Mouse (Mus musculus) neural tube, embryonic 14.5 days (tissue): ENCODE measurements around the gene Nsd1. TPM values are rescaled to one million over a fixed set of nuclear protein-coding genes. Genes with fewer than 3 reads are reported as not detected.

Experiments used
- ATAC-seq: fragments of 200-750 bp; cut with Nextera tagmentation; 2 replicates; pipeline ENCODE4 v1.8.0; 2017; ENCODE audit warnings: low read depth, mild to moderate bottlenecking, moderate TSS enrichment, moderate library complexity
- H3K27ac ChIP-seq: fragments of 300-500 bp; sonication (generic); 2 replicates; pipeline ENCODE4 v1.5.1; 2014; ENCODE audit warnings: low read depth, mild to moderate bottlenecking, control low read depth, low read length, moderate library complexity, mixed read lengths
- H3K27me3 ChIP-seq: fragments of 300-500 bp; sonication (generic); 2 replicates; pipeline ENCODE4 v1.6.1; 2014; ENCODE audit warnings: low read length; ENCODE audit not compliant: control insufficient read depth, insufficient read depth
- H3K36me3 ChIP-seq: fragments of 300-500 bp; sonication (generic); 2 replicates; pipeline ENCODE4 v1.6.1; 2014; ENCODE audit warnings: low read length, mixed read lengths; ENCODE audit not compliant: control insufficient read depth, insufficient read depth
- H3K4me1 ChIP-seq: fragments of 300-500 bp; sonication (generic); 2 replicates; pipeline ENCODE4 v1.6.1; 2014; ENCODE audit warnings: low read length; ENCODE audit not compliant: control insufficient read depth, insufficient read depth
- H3K4me2 ChIP-seq: fragments of 300-500 bp; sonication (generic); 2 replicates; pipeline ENCODE4 v1.6.1; 2014; ENCODE audit warnings: mild to moderate bottlenecking, low read depth, low read length, control low read depth
- H3K4me3 ChIP-seq: fragments of 300-500 bp; sonication (generic); 2 replicates; pipeline ENCODE4 v1.5.1; 2014; ENCODE audit warnings: low read depth, low read length, control low read depth, mixed read lengths
- H3K9ac ChIP-seq: fragments of 300-500 bp; sonication (generic); replicated peaks from 2 replicates; pipeline ENCODE4 v1.6.1; 2014; ENCODE audit warnings: low read depth, mild to moderate bottlenecking, control low read depth, low read length, mixed read lengths
- H3K9me3 ChIP-seq: fragments of 300-500 bp; sonication (generic); 2 replicates; pipeline ENCODE4 v1.6.1; 2016; ENCODE audit warnings: low read length; ENCODE audit not compliant: control insufficient read depth
- WGBS: fragments of 180-500 bp; shearing (Covaris S2); extraction: QIAGEN DNeasy Blood & Tissue Kit; methylation state at CpG from one replicate; pipeline ENCODE4 v1.1.7; 2014; 5-methylcytosine and 5-hydroxymethylcytosine counted together
- polyA plus RNA-seq: library from polyadenylated mRNA; unstranded; fragments of >200 nt; fragmentation: Nextera tagmentation; extraction: Ambion mirVana; gene quantifications from 2 replicates; pipeline ENCODE4 v1.2.1, GENCODE M21; 2014

Gene Nsd1
- polyA plus RNA-seq, 1 experiment from 2014 or later: 76.8 TPM

DNA sequence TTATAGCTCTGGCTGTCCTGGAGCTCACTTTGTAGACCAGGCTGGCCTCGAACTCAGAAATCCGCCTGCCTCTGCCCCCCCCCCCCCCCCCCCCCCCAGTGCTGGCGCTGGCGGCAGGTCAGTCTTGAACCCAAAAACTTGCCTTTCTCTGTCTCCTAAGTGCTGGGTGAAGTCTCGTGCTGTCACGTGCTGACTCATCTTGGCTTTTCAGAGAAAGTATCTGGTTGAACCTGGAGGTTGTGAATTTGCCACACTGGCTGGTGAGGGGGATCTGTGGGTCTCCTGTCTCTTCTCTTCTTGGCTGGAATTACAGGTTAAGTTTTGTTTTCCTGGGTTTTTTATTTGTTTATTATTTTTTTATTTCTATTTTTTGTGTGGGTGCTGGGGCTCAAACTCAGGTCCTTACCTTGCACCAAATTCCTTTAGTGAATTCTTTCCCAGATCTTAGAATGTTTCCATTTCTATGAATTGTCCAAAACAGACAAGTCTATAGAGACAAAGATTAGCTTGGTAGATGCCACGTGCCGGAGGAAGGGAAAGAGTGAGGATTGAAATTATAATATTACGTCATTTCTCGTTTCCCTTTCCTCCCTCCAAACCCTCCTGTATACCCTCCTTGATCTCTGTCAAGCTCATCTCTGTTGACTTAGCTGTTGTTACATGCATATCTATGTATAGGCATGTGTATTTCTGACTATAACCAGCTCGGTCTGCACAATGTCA is 4.8 kb upstream of the Nsd1 start:
- Histone ChIP-seq H3K4me1 (no peaks in the 10 kb centered on the region), H3K9ac (no peak overlapping the region), H3K4me2 (no peak overlapping the region), H3K27ac (no peak overlapping the region), H3K27me3 (no peaks in the 10 kb centered on the region), H3K4me3 (no peak overlapping the region), H3K9me3 (no peaks in the 10 kb centered on the region), H3K36me3 (no peaks in the 10 kb centered on the region)
- 90% methylated on average over 9 of the region's 11 CpGs for WGBS
- ATAC-seq: no peak

GRCm38 (mm10) chr13:55205448-55206205 is 4.0 kb upstream of the Nsd1 start:
- no peak overlapping the region for H3K4me3 ChIP-seq
- no peak overlapping the region for H3K4me2 ChIP-seq
- H3K4me1 ChIP-seq: peaks cover 2% of the 10 kb centered on the region; the same call in 1 of the 2 replicates
- H3K9ac ChIP-seq: no peak overlapping the region
- WGBS: 92% methylated on average over 6 of the region's 6 CpGs
- no peaks in the 10 kb centered on the region for H3K36me3 ChIP-seq
- no peaks in the 10 kb centered on the region for H3K9me3 ChIP-seq
- no peaks in the 10 kb centered on the region for H3K27me3 ChIP-seq
- H3K27ac ChIP-seq: no peak overlapping the region
- ATAC-seq: no peak

GRCm38 (mm10) chr13:55208837-55209648 is 539 bp upstream of the Nsd1 start:
- Histone ChIP-seq H3K36me3 (no peaks in the 10 kb centered on the region), H3K4me1 (peaks cover 18% of the 10 kb centered on the region), H3K9me3 (no peaks in the 10 kb centered on the region), H3K27ac (no peak overlapping the region), H3K4me2 (no peak overlapping the region), H3K9ac (no peak overlapping the region), H3K4me3 (no peak overlapping the region), H3K27me3 (no peaks in the 10 kb centered on the region)
- WGBS: 68% methylated on average over 13 of the region's 13 CpGs
- ATAC-seq: no peak

GRCm38 (mm10) chr13:55210193-55210970 is 800 bp downstream of the Nsd1 start:
- peak; percentile 56 for ATAC-seq
- WGBS: 1% methylated on average over 58 of the region's 77 CpGs
- H3K4me2 ChIP-seq: peak overlapping the region; percentile 69

GRCm38 (mm10) chr13:55210971-55211220 is 1.3 kb downstream of the Nsd1 start:
- H3K27me3 ChIP-seq: no peaks in the 10 kb centered on the region
- peak overlapping the region; percentile 69 for H3K4me2 ChIP-seq
- ATAC-seq: peak; percentile 65
- peak overlapping the region; percentile 94 for H3K27ac ChIP-seq
- H3K9me3 ChIP-seq: no peaks in the 10 kb centered on the region
- peaks cover 5% of the 10 kb centered on the region for H3K36me3 ChIP-seq
- peaks cover 35% of the 10 kb centered on the region for H3K4me1 ChIP-seq
- peak overlapping the region; percentile 77 for H3K4me3 ChIP-seq
- peak overlapping the region; percentile 90 for H3K9ac ChIP-seq
- under 1% methylated on average over 17 of the region's 17 CpGs for WGBS

More at GRCm38 (mm10) chr13:55210193-55210970, 800 bp downstream of the Nsd1 start:
- Histone ChIP-seq H3K27me3 (no peaks in the 10 kb centered on the region), H3K9ac (peak overlapping the region; percentile 90), H3K4me1 (peaks cover 30% of the 10 kb centered on the region), H3K4me3 (peak overlapping the region; percentile 77), H3K36me3 (peaks cover 5% of the 10 kb centered on the region; the same call in 1 of the 2 replicates), H3K9me3 (no peaks in the 10 kb centered on the region), H3K27ac (peak overlapping the region; percentile 94)

DNA sequence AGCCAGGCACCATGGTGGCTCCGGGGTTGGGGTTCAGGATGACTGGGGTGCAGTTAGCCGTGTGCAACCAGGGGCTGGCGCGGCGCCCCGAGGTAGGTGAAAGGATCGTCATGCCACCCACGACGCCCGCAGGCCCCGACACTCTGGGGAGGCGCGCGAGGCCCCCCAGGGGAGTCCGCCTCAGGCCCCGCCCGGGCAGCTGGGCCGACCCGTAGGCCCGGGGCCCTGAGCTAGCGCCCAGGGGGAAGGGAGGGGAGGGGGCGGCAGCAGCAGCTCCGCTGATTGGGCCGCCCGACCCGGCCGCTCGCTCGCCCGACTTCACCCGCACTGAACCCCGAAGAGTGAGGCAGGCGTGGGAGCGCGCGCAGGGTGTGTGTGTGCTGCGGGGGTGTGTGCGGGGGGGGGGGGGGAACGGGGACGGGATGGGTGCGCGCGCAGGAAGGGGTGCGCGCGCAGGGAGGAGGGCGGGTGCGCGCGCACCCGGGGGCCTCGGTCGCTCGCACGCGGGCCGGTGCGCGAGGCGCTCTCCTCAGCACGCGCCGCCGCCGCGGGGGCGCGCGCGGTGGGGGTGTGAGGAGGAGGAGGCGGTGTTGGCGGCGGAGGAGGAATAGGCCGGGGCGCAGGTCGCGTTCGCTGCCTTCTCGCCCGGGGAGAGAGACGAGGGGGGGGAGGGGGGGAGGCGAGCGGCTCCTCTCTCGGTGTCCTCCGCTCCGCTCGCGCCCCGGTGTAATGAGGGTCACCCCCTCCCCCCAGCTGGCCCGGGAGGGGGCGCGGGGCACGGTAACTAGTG is 1.8 kb downstream of the Nsd1 start:
- Histone ChIP-seq H3K36me3 (peaks cover 5% of the 10 kb centered on the region), H3K9me3 (no peaks in the 10 kb centered on the region), H3K4me1 (peaks cover 40% of the 10 kb centered on the region), H3K27ac (peak overlapping the region; percentile 94), H3K4me2 (peak overlapping the region; percentile 69), H3K4me3 (peak overlapping the region; percentile 77), H3K27me3 (no peaks in the 10 kb centered on the region), H3K9ac (peak overlapping the region; percentile 90)
- 0% methylated on average over 28 of the region's 93 CpGs for WGBS
- ATAC-seq: peak; percentile 75

DNA sequence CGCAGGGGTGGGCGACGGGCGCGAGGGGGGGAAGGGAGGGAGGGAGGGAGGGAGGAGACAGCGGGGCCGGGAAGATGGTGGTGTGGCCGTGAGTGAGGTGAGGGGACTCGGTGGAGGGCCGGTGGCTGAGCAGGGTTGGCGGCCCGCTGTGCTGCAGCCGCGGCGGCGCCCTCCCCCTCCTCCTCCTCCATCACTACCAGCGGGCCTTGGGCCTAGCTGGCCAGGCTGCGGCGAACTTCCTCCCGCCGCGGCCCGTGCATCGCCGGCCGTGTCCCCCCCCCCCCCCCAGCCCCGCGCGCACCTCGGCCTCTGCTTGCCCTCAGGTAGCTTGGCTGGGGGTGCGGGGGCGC is 2.4 kb downstream of the Nsd1 start:
- ATAC-seq: peak; percentile 62
- Histone ChIP-seq H3K4me1 (peaks cover 42% of the 10 kb centered on the region), H3K9ac (peak overlapping the region; percentile 90), H3K27ac (peak overlapping the region; percentile 94), H3K4me3 (peak overlapping the region; percentile 77), H3K36me3 (peaks cover 5% of the 10 kb centered on the region), H3K9me3 (no peaks in the 10 kb centered on the region), H3K4me2 (peak overlapping the region; percentile 69), H3K27me3 (no peaks in the 10 kb centered on the region)
- 2% methylated on average over 14 of the region's 32 CpGs for WGBS
